Mouse (Mus musculus): ENCODE results near the gene Ptk7.

Ptk7 gene

DNA sequence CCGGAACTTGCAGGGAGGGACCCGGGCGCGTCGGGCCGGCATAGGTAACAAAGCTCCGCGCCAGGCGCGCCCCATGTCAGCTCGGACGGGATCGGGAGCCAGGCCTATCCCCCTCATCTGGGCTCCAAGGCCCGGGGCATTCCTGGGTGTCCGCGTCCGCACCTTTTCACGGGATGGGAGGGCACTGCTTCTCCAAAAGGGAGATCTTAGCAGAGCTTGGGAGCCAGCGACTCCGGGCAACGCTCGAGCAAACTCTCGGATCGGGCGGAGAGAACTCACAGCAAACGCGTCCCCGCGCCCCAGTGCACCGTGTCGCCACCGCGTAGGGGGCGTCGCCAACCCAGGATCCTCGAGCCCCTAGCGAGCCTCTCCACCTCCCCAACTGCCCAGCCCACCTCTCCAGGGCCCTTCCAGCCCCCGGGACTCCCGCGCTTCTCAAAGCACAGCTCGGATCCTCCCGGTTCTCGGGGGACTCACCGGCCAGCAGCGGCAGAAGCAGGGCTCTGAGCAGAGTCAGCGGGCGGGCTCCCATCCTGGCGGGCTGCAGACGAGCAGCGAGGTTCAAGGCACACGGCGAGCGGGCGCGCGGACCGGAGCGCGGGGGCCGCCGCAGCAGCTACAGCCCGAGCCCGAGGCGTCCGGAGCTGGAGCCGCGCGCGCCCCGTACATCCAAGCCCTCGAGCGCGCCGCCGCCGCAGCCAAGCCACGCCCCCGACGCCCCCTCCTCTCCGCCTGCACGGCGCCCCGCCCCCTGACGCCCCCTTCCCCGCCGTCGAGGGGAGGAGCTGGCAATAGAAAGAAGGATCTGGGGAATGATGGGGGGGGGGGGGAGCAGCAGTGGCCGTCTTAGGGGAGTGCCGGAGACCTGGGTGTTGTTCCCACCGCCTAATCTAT is at the start of gene Ptk7:
TSS of gene Ptk7 (minus strand) at position 714 of the 894 bp plus-strand sequence.
- DNase-seq (ENCODE audit: low read depth, low spot score): peak; percentile 43

GRCm38 (mm10) chr17:46678911-46679310 is 49.6 kb upstream of the Ptk7 start:
- DNase-seq (ENCODE audit: low read depth, low spot score): no peak

- DNase-seq (ENCODE audit: low read depth, low spot score): no peak
These were observed 49.1 kb upstream of the Ptk7 start, which contains the start of gene Mea1 for GRCm38 (mm10) chr17:46678416-46678815. Gene Mea1 (plus strand): TSS chr17:46678793.

GRCm38 (mm10) chr17:46674530-46675283 is 45.4 kb upstream of the Ptk7 start:
- DNase-seq (ENCODE audit: low read depth, low spot score): no peak

GRCm38 (mm10) chr17:46673850-46674529 is 44.7 kb upstream of the Ptk7 start, which contains the start of gene Rrp36:
Gene Rrp36 (minus strand): TSS chr17:46674352.
- DNase-seq (ENCODE audit: low read depth, low spot score): peak; percentile 98

DNA sequence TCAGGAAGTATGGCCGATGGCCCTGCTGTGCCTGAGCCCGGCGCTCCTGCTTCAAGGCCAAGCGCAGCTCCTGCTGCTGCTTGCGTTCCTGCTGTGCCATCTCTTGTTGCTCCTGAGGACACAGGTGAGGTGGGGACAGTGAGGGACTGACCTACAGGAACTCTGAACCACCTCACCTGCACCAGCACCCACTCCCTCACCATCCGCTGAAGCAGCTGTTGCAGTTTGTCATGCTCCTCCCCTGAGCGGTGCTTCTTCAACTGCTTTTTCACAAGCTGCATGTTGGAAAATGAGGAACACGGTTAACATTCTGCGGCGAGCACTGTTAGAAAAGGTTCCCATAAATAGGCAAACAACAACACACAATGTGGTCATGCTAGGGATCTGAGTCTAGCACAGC is 40.6 kb upstream of the Ptk7 start:
- no peak for DNase-seq (ENCODE audit: low read depth, low spot score)

GRCm38 (mm10) chr17:46667712-46668111 is 38.4 kb upstream of the Ptk7 start:
- DNase-seq (ENCODE audit: low read depth, low spot score): no peak

- no peak for DNase-seq (ENCODE audit: low read depth, low spot score)
These were observed 33.4 kb upstream of the Ptk7 start for GRCm38 (mm10) chr17:46662730-46663129.

DNA sequence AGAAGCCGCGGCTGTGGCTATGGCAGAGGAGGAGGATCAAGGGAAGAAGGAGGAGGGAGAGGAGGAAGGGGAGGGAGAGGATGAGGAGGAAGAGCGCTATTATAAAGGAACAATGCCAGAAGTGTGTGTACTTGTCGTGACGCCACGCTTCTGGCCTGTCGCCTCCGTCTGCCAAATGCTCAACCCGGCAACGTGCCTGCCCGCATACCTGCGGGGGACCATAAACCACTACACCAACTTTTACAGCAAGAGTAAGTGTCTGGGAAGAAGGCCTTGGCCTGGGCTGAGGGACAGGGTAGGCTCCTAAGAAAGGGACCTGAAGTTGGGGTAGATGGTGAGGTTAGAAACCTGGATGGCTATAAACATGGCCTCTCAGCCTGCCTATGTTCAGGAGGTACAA is 32.7 kb upstream of the Ptk7 start:
- DNase-seq (ENCODE audit: low read depth, low spot score): no peak

DNA sequence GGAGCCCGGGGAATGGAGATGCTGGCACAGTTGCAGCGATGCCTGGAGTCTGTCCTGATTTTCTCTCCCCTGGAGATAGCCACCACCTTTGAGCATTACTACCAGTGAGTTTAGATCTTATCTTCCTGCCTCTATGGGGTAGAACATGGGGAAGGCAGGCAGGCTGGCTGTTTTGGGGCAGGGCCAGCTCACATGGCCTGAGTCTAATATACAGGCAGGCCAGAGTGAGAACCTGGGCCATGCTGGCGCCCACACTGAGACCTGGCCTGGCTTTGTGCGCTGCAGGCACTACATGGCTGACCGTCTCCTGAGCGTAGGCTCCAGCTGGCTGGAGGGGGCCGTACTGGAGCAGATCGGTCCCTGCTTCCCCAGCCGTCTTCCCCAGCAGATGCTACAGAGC is 32.0 kb upstream of the Ptk7 start:
- no peak for DNase-seq (ENCODE audit: low read depth, low spot score)

- no peak for DNase-seq (ENCODE audit: low read depth, low spot score)
These were observed 26.8 kb upstream of the Ptk7 start for GRCm38 (mm10) chr17:46656054-46656453.

DNA sequence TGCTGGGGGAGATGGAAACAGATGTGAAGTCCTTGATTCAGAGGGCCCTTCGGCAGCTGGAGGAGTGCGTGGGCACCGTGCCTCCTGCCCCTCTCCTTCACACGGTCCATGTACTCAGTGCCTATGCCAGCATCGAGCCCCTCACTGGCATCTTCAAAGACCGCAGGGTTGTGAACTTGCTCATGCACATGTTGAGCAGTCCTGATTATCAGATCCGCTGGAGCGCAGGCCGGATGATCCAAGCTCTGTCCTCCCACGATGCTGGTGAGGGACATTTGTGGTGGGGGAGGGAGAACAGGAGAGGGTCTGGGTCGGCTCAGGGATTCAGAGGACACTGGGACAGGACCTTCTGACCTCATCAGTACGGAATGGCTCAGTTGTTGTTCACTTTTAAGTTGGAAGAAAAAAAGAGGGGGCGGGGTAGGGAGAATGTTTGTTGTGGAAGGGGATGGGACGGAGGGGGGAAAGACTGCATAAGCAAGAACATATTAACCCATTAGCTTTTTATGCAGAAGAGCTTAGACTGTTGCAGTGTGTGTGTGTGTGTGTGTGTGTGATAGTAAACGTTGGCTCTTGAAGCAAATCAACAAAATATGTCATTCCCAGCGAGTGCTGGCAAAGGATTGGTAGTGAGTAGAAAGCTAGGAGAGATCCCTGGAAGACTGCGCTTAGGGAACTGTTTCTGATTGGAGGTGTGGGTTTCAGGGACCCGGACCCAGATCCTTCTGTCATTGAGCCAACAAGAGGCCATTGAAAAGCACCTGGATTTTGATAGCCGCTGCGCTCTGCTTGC is 22.6 kb upstream of the Ptk7 start:
- DNase-seq (ENCODE audit: low read depth, low spot score): no peak

- peak; percentile 33 for DNase-seq (ENCODE audit: low read depth, low spot score)
These were observed 22.0 kb upstream of the Ptk7 start for GRCm38 (mm10) chr17:46651292-46651691.

DNA sequence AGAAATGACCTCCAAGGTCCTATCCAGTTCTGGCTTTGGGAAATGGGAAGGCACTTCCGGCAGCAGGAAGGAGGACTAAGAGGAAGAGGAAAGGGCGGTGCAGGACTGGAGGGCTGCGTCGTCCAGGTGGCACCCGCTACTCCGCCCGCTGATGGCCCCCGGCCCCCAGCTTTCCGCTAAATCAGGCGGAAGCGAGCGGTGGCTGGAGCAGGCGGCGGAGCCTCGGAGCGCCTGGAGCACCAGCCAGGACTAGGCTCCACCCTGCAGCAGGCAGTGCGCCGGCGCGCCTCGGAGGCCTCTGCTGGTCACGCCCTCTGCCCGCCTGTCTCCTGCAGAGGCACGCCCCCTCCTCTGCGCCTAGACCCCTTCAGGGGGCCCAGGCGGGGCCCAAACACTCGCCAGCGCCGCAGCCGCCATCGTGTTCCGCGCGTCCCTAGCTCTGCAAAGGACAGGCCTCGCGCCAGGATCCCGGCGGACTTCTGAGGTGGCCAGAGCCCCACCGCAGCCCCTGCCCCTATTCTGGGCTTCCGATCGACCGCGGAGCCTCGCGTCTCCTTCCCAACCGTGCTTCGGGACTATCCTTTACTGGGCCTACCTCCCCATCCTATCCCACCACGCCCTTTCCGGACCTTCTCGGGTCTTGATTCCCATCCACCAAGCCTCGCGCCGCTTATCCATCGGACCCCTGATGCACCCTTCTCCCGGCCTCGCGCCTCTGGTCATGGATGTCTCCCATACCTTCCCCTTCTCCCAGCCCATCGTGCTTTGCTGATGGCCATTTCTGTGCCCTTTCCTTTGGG is 21.1 kb upstream of the Ptk7 start, which contains the start of gene Cul7:
TSS of gene Cul7 (plus strand) at position 106 of the 800 bp plus-strand sequence.
- peak; percentile 90 for DNase-seq (ENCODE audit: low read depth, low spot score)

GRCm38 (mm10) chr17:46649811-46650210 is 20.5 kb upstream of the Ptk7 start:
- DNase-seq (ENCODE audit: low read depth, low spot score): peak; percentile 41

DNA sequence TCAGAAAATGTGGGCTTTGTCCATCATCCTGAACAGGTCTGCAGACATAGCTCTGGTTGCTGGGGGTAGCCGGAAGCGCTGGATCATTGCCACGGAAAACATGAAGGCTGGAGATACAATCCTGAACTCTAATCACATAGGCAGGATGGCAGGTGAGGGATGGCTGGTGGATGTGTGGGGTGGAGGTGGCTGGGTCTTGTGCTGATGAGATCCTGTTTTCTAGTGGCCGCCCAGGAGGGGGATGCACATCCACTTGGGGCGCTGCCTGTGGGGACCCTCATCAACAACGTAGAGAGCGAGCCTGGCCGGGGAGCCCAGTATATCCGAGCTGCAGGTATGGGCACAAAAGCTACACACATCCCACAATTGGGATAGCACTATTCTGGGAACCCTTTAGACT is 19.1 kb upstream of the Ptk7 start:
- no peak for DNase-seq (ENCODE audit: low read depth, low spot score)

- no peak for DNase-seq (ENCODE audit: low read depth, low spot score)
These were observed 18.0 kb upstream of the Ptk7 start for GRCm38 (mm10) chr17:46647279-46647678.

DNA sequence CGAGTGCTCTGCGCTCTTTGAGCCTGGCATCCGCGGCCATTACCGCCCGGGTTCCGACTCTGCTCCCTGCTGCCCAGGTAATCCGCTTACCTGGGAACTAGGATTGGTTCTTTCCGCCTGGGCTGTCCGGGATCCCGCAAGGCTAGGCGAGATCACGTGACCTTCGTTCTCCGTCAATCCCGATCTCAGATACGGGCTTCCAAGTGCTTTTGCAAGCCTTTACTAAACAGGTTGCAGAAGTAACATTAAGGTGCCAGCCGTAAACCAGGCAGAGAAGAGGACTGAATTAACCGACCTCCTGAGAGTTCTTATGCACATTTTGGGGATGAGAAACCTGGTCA is 17.0 kb upstream of the Ptk7 start:
- no peak for DNase-seq (ENCODE audit: low read depth, low spot score)

DNA sequence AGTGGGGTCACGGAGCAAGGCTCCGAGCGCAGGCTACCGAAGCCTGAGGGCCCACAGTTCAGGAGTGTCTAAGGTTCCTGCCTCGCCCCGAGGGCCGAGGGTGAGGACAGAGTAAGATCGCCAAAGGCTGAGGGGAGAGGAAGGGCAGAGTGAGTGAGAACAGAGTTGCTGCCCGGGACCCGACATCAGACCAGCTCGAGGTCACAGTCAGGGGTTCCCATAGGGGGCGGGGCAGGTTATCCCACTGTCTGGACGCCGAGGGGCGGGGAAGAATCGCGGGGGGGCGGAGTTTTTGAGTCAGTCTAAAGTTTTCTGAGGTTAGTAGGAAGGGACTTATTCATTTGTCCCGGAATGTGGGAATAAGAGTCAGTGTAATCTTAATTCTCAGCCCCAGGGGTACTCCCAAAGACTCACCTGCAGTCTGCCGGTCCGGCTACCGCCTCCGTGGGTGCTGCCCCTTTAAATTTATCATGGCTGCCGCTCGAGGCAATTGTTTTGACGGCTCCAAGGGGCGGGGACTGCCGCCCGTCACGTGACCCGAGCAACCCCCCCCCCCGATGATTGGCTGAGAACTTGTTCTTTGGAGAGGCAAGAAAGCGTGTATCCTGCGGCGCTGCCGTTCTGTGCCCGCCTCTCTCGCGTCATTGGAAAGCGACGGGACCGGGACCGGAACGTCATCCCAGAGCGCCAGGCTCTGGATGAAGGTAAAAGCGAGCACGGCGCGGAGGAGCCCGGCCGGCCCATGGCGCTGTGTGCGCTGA is 16.4 kb upstream of the Ptk7 start, which contains the start of the genes Klc4 and Mrpl2:
TSS of gene Klc4 (minus strand) at position 462 of the 761 bp plus-strand sequence.
TSS of gene Mrpl2 (plus strand) at position 669 of the 761 bp plus-strand sequence.
- DNase-seq (ENCODE audit: low read depth, low spot score): peak; percentile 97

All from 3T3-L1 (cell line).